Mouse (Mus musculus) G1E (cell line): ENCODE results near the gene Cplx2. TPM values are rescaled to one million over a fixed set of nuclear protein-coding genes. Genes with fewer than 3 reads are reported as not detected.

ENCODE experiments used
- ATAC-seq: 2 replicates; pipeline ENCODE4 v1.8.0; 2016; ENCODE audit warnings: mild to moderate bottlenecking; ENCODE audit not compliant: insufficient number of reproducible peaks, poor library complexity, low FRiP score, severe bottlenecking; ENCODE audit errors: extremely low read depth
- DNase-seq: peaks from one replicate; pipeline ENCODE4 v3.0.0; 2012; ENCODE audit warnings: low spot score
- H3K27me3 ChIP-seq: 2 replicates; pipeline ENCODE4 v1.6.1; 2012; ENCODE audit warnings: mild to moderate bottlenecking, low read length, inconsistent platforms; ENCODE audit not compliant: insufficient read depth
- H3K36me3 ChIP-seq: replicated peaks from 2 replicates; pipeline ENCODE3; 2012; ENCODE audit warnings: mild to moderate bottlenecking, inconsistent platforms
- H3K4me1 ChIP-seq: 2 replicates; pipeline ENCODE4 v1.6.1; 2012; ENCODE audit warnings: low read depth, low read length, inconsistent platforms, mixed read lengths; ENCODE audit not compliant: insufficient read depth
- H3K4me3 ChIP-seq: 2 replicates; pipeline ENCODE4 v1.5.1; 2012; ENCODE audit warnings: low read depth, mild to moderate bottlenecking, inconsistent platforms, low read length, moderate library complexity, mixed read lengths
- H3K9me3 ChIP-seq: replicated peaks from 2 replicates; pipeline ENCODE4 v1.6.1; 2012; ENCODE audit warnings: inconsistent platforms
- CTCF ChIP-seq: IDR thresholded peaks from 2 replicates; pipeline ENCODE4 v1.5.1; 2012; ENCODE audit warnings: low read depth, low read length, inconsistent platforms, mixed read lengths
- GATA1 ChIP-seq: IDR thresholded peaks from 2 replicates; pipeline ENCODE4 v1.6.1; 2012; ENCODE audit warnings: borderline replicate concordance, low read length, inconsistent platforms, mixed read lengths
- GATA2 ChIP-seq: IDR thresholded peaks from 2 replicates; pipeline ENCODE4 v1.6.1; 2012; ENCODE audit warnings: low read depth, low read length, inconsistent platforms, borderline replicate concordance
- POLR2AphosphoS5 ChIP-seq: IDR thresholded peaks from 2 replicates; pipeline ENCODE4 v1.6.1; 2012; ENCODE audit warnings: low read depth, low read length, inconsistent platforms; ENCODE audit not compliant: insufficient replicate concordance
- TAL1 ChIP-seq: conservative IDR thresholded peaks from 2 replicates; pipeline ENCODE4 v1.6.1; 2012; ENCODE audit warnings: low read depth, low read length, inconsistent platforms, mixed read lengths
- polyA plus RNA-seq: library from polyadenylated mRNA; stranded (reverse); fragments of >175 nt; gene quantifications from 2 replicates; pipeline ENCODE4 v1.2.3, GENCODE M21; 2012
- total RNA-seq, 2 experiments: library from RNA; stranded (forward) in 1 of 2; stranded (reverse) in 1 of 2; fragments of 200-1000 nt in 1 of 2; fragments of >200 nt in 1 of 2; fragmentation: Nextera tagmentation in 1 of 2; gene quantifications; 2 replicates each; pipeline ENCODE4 v1.2.3; 2014 to 2017

Cplx2 gene
- total and polyA plus RNA-seq, 3 experiments: not detected

GRCm38 (mm10) chr13:54384518-54384917 is 13.4 kb downstream of the Cplx2 start:
- no peak for ATAC-seq
- H3K4me3 ChIP-seq: no peak overlapping the region
- peaks cover 9% of the 10 kb centered on the region; the same call in 1 of the 2 replicates for H3K9me3 ChIP-seq

GRCm38 (mm10) chr13:54385008-54386004 is 14.2 kb downstream of the Cplx2 start:
- Histone ChIP-seq H3K27me3 (no peaks in the 10 kb centered on the region; the same call in 1 of the 2 replicates), H3K36me3 (no peaks in the 10 kb centered on the region), H3K9me3 (peaks cover 9% of the 10 kb centered on the region; the same call in 1 of the 2 replicates), H3K4me3 (no peak overlapping the region), H3K4me1 (no peaks in the 10 kb centered on the region)
- DNase-seq (no peak), ATAC-seq (no peak)
- TF ChIP-seq GATA2 (no peak), POLR2AphosphoS5 (no peak), TAL1 (no peak), GATA1 (no peak), CTCF (no peak)

More at GRCm38 (mm10) chr13:54384518-54384917, 13.4 kb downstream of the Cplx2 start:
- H3K36me3 ChIP-seq: no peaks in the 10 kb centered on the region
- H3K4me1 ChIP-seq: no peaks in the 10 kb centered on the region
- DNase-seq: no peak
- TF ChIP-seq CTCF (no peak), GATA1 (no peak), POLR2AphosphoS5 (no peak), TAL1 (no peak), GATA2 (no peak)
- no peaks in the 10 kb centered on the region; the same call in 1 of the 2 replicates for H3K27me3 ChIP-seq

- ATAC-seq: no peak
- Histone ChIP-seq H3K36me3 (no peaks in the 10 kb centered on the region), H3K27me3 (no peaks in the 10 kb centered on the region), H3K4me3 (no peak overlapping the region), H3K4me1 (no peaks in the 10 kb centered on the region), H3K9me3 (peaks cover 8% of the 10 kb centered on the region)
- TF ChIP-seq POLR2AphosphoS5 (no peak), TAL1 (no peak), GATA2 (no peak), GATA1 (no peak), CTCF (no peak)
- no peak for DNase-seq
Measured at GRCm38 (mm10) chr13:54389971-54390564, 18.9 kb downstream of the Cplx2 start.

GRCm38 (mm10) chr13:54390565-54391013 is 19.4 kb downstream of the Cplx2 start:
- H3K36me3 ChIP-seq: no peaks in the 10 kb centered on the region
- no peaks in the 10 kb centered on the region for H3K4me1 ChIP-seq
- H3K9me3 ChIP-seq: peaks cover 11% of the 10 kb centered on the region
- no peak for ATAC-seq
- no peaks in the 10 kb centered on the region for H3K27me3 ChIP-seq
- TF ChIP-seq GATA2 (no peak), POLR2AphosphoS5 (no peak), GATA1 (no peak), CTCF (no peak), TAL1 (no peak)
- no peak for DNase-seq
- H3K4me3 ChIP-seq: no peak overlapping the region

GRCm38 (mm10) chr13:54391313-54391712 is 20.2 kb downstream of the Cplx2 start:
- Histone ChIP-seq H3K27me3 (no peaks in the 10 kb centered on the region), H3K4me1 (no peaks in the 10 kb centered on the region), H3K9me3 (peaks cover 11% of the 10 kb centered on the region), H3K4me3 (no peak overlapping the region), H3K36me3 (no peaks in the 10 kb centered on the region)
- TF ChIP-seq CTCF: no peak
- DNase-seq (no peak), ATAC-seq (no peak)

GRCm38 (mm10) chr13:54397069-54397468 is 25.9 kb downstream of the Cplx2 start:
- no peaks in the 10 kb centered on the region for H3K4me1 ChIP-seq
- no peaks in the 10 kb centered on the region for H3K36me3 ChIP-seq
- H3K27me3 ChIP-seq: no peaks in the 10 kb centered on the region
- no peak for TF ChIP-seq GATA1
- TF ChIP-seq CTCF: no peak
- no peak for TF ChIP-seq POLR2AphosphoS5
- no peak for TF ChIP-seq GATA2
- ATAC-seq (no peak), DNase-seq (no peak)
- peaks cover 9% of the 10 kb centered on the region for H3K9me3 ChIP-seq
- no peak overlapping the region for H3K4me3 ChIP-seq
